Mouse (Mus musculus) embryonic fibroblast, embryonic 13.5 days (primary cell): ENCODE results near the gene Fto. TPM values are rescaled to one million over a fixed set of nuclear protein-coding genes. Genes with fewer than 3 reads are reported as not detected.

ENCODE experiments used
- H3K27ac ChIP-seq: 2 replicates; pipeline ENCODE4 v1.5.1; 2012; ENCODE audit warnings: low read length, control low read depth, inconsistent platforms; ENCODE audit not compliant: insufficient read depth
- H3K4me1 ChIP-seq: 2 replicates; pipeline ENCODE4 v1.6.1; 2011; ENCODE audit warnings: low read length; ENCODE audit not compliant: control insufficient read depth, insufficient read depth
- H3K4me3 ChIP-seq: 2 replicates; pipeline ENCODE4 v1.5.1; 2011; ENCODE audit warnings: mild to moderate bottlenecking, control low read depth, low read length; ENCODE audit not compliant: insufficient read depth
- CTCF ChIP-seq: IDR thresholded peaks from 2 replicates; pipeline ENCODE4 v1.5.1; 2011; ENCODE audit warnings: mild to moderate bottlenecking, control low read depth, low read length, moderate library complexity, borderline replicate concordance; ENCODE audit not compliant: insufficient read depth
- POLR2A ChIP-seq: IDR thresholded peaks from 2 replicates; pipeline ENCODE4 v1.6.1; 2011; ENCODE audit warnings: low read depth, mild to moderate bottlenecking, control low read depth, low read length, moderate library complexity
- polyA plus RNA-seq: library from polyadenylated mRNA; stranded (reverse); fragments of >200 nt; gene quantifications from 2 replicates; pipeline ENCODE4 v1.2.4, GENCODE M21; 2011; ENCODE audit warnings: low read depth; ENCODE audit not compliant: missing spikeins, insufficient read length

Fto gene
- polyA plus RNA-seq, 1 experiment = 71.5 TPM

DNA sequence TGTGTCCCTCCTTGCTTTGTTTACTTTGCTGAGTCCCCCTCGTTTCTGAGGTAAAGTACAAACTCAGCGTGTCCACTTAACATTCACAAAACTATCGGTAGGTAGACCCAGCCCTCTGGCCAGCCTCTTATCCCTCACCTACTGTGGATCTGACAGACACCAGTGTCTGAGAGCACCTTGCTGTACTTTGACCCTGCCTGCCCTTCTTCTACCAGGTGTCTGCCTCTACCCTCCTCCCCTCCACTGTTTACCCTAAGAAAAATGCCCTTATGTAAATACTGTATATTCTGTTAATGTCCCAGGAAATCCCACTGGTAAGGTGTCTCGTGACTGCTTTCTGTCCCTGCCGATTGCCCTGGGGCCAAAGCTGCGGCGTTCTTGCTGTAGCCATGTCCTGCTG is 91.8 kb downstream of the Fto start:
- no peak for TF ChIP-seq POLR2A
- no peak for TF ChIP-seq CTCF
- H3K27ac ChIP-seq = no peak overlapping the region
- H3K4me3 ChIP-seq = no peak overlapping the region
- no peaks in the 10 kb centered on the region for H3K4me1 ChIP-seq

DNA sequence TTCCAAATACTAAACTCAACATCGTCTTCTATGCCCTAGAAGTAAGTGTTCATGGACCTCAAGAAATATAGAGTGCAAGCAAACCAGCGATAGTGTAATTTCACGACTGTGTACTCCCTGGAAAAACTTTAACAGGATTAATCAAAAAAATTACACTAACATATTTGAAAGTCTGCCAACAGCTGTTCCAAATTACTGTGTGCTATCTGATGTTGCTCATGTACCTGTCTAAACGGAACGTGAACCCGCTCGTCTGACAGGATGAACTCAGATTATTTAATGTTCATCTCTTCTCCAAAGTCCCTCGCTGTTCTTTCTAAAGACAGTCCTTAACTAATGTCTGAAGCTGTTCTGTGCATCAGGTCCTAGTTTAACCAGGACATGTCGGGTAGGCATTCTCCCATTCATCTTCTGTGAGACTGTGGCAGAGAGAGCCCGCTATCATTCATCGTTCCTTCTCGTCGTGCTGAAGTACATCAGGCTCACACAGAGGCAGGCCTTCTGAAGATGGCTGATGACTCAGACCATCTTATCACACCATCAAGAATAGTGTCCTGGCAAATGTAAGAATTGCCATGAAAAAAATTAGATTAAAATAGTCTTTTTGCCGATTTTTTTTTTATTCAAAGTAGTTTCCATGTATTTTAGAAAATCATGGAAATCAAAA is 93.4 kb downstream of the Fto start:
- Histone ChIP-seq H3K4me3 (no peak overlapping the region), H3K27ac (no peak overlapping the region), H3K4me1 (no peaks in the 10 kb centered on the region)
- TF ChIP-seq POLR2A (no peak), CTCF (no peak)

- no peak overlapping the region for H3K4me3 ChIP-seq
- H3K4me1 ChIP-seq = no peaks in the 10 kb centered on the region
- TF ChIP-seq CTCF (no peak), POLR2A (no peak)
- H3K27ac ChIP-seq = no peak overlapping the region
These were observed 94.6 kb downstream of the Fto start for GRCm38 (mm10) chr8:91407880-91408279.

DNA sequence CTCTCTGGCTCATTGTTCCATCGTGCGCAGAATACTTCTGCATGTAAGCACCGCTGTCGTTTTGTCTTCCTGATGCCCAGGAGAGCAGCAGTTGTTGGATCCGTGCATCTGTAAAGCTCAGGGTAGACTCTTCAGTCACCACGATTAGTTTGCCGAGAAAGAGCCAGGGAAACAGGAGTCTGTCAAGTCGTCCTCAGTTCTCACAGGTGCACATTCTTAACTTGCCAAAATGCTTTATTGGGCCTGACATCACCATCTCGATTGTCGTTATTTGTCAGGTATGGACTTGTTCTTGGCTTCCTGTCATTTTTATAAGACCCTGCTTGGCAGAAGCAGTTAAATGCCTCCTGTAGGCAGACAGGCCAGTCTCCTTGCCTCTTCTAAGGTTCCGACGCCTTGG is 96.7 kb downstream of the Fto start:
- H3K4me1 ChIP-seq = no peaks in the 10 kb centered on the region
- no peak overlapping the region for H3K27ac ChIP-seq
- no peak for TF ChIP-seq POLR2A
- no peak for TF ChIP-seq CTCF
- H3K4me3 ChIP-seq = no peak overlapping the region

GRCm38 (mm10) chr8:91424491-91425074 is 111.3 kb downstream of the Fto start:
- Histone ChIP-seq H3K4me3 (no peak overlapping the region), H3K4me1 (peaks cover 4% of the 10 kb centered on the region; the same call in 1 of the 2 replicates), H3K27ac (peak overlapping the region; percentile 62; the same call in 1 of the 2 replicates)
- no peak for TF ChIP-seq POLR2A
- no peak for TF ChIP-seq CTCF

DNA sequence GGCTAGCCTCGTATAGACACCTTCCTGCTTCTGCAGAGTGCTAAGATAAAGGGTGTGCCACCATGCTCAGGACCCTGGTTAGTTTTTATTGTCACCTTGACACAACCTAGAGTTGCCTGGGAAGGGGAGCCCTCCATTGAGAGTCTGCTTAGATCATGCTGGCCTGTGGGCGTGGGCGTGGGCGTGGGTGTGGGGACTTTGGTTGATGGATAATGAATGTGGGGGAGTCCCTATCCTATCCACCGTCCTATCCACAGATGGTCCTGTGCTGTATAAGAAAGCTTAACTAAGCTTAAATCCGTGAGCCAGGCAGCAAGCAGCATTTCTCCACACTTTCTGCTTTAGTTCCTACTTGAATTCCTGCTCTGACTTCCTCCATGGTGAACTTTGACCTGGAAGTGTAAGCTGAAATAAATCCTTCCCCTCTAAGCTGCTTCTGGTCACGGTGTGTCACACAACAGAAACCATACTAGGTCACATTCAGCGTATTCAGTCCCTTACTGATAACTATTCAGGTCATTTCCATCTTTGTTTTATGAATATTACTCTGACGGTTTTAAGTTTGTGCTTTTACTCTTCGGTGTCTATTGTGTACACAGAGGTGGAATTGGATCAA is 112.0 kb downstream of the Fto start:
- TF ChIP-seq CTCF (no peak), POLR2A (no peak)
- Histone ChIP-seq H3K27ac (no peak overlapping the region), H3K4me1 (peaks cover 4% of the 10 kb centered on the region; the same call in 1 of the 2 replicates), H3K4me3 (no peak overlapping the region)

GRCm38 (mm10) chr8:91426496-91426895 is 113.2 kb downstream of the Fto start:
- no peak for TF ChIP-seq POLR2A
- no peak for TF ChIP-seq CTCF
- H3K4me3 ChIP-seq = no peak overlapping the region
- H3K4me1 ChIP-seq = peaks cover 4% of the 10 kb centered on the region; the same call in 1 of the 2 replicates
- H3K27ac ChIP-seq = no peak overlapping the region

GRCm38 (mm10) chr8:91430333-91430940 is 117.1 kb downstream of the Fto start:
- Histone ChIP-seq H3K4me1 (no peaks in the 10 kb centered on the region), H3K4me3 (no peak overlapping the region), H3K27ac (no peak overlapping the region)
- TF ChIP-seq CTCF (no peak), POLR2A (no peak)

- no peak overlapping the region for H3K27ac ChIP-seq
- TF ChIP-seq POLR2A = no peak
- no peak for TF ChIP-seq CTCF
- H3K4me3 ChIP-seq = no peak overlapping the region
- H3K4me1 ChIP-seq = peaks cover 3% of the 10 kb centered on the region; the same call in 1 of the 2 replicates
These were observed 122.7 kb downstream of the Fto start for GRCm38 (mm10) chr8:91436036-91436435.

GRCm38 (mm10) chr8:91443911-91444310 is 130.6 kb downstream of the Fto start:
- TF ChIP-seq CTCF (no peak), POLR2A (no peak)
- Histone ChIP-seq H3K4me1 (peaks cover 5% of the 10 kb centered on the region; the same call in 1 of the 2 replicates), H3K27ac (no peak overlapping the region), H3K4me3 (no peak overlapping the region)
